Mouse (Mus musculus) adrenal gland, postnatal 10 days (tissue): ENCODE measurements around the gene Ssx2ip. TPM values are rescaled to one million over a fixed set of nuclear protein-coding genes. Genes with fewer than 3 reads are reported as not detected.

ENCODE experiments used
- microRNA-seq: library from miRNA; unstranded; fragments of <30 nt; microRNA quantifications from one replicate; pipeline ENCODE4 v1.2.0, GENCODE M21; 2021
- total RNA-seq, 2 experiments: library from RNA; stranded (reverse); gene quantifications; 2 replicates each; pipeline ENCODE4 v1.2.3; 2021

Gene Ssx2ip
- total RNA-seq, 2 experiments from 2014 or later, result 12.5 to 17.3 TPM

Small RNA genes within 50 kb of the gene (microRNA-seq; reads per million reads assigned to microRNA genes)
- not detected for gene Gm22901

Other genes with a start within 250 kb of the Ssx2ip start
- gene Lpar3, start 183.7 kb upstream of the Ssx2ip start, total RNA-seq, result under 1 TPM; 0.15 to 0.69 TPM
- gene Ctbs, start 45.2 kb downstream of the Ssx2ip start, total RNA-seq, result 10 to 100 TPM in 1 of 2 experiments, 1 to 10 TPM in 1; 8.4 to 11.0 TPM
- gene Spata1, start 95.1 kb downstream of the Ssx2ip start, total RNA-seq, result 1 to 10 TPM; 2.2 to 4.5 TPM
- 100 to 1,000 TPM; 276 to 286 TPM for gene Gng5, start 95.2 kb downstream of the Ssx2ip start, total RNA-seq
- 10 to 100 TPM; 26.1 to 28.9 TPM for gene Rpf1, start 116.8 kb downstream of the Ssx2ip start, total RNA-seq
- gene Uox, start 165.8 kb downstream of the Ssx2ip start, total RNA-seq, result 100 to 1,000 TPM in 1 of 2 experiments, 10 to 100 TPM in 1; 44.1 to 112 TPM
- gene Dnase2b, start 211.0 kb downstream of the Ssx2ip start, total RNA-seq, result 1 to 10 TPM in 1 of 2 experiments, under 1 TPM in 1; 0.61 to 1.7 TPM
- gene 4930503B20Rik, start 246.7 kb downstream of the Ssx2ip start, total RNA-seq, result not detected